Mouse (Mus musculus): ENCODE results near the gene Rptor. TPM values are rescaled to one million over a fixed set of nuclear protein-coding genes. Genes with fewer than 3 reads are reported as not detected.

Rptor gene
- polyA plus RNA-seq, 1 experiment from 2014 or later = 15.7 TPM

- H3K4me1 ChIP-seq = peaks cover 19% of the 10 kb centered on the region; the same call in 1 of the 2 replicates
- no peaks in the 10 kb centered on the region for H3K27me3 ChIP-seq (replicated peaks; ENCODE audit: low read depth, poor library complexity, severe bottlenecking)
- no peaks in the 10 kb centered on the region; the same call in 1 of the 2 replicates for H3K36me3 ChIP-seq (replicated peaks)
- WGBS = 87% methylated on average over 2 of the region's 2 CpGs
- no peak for DNase-seq (ENCODE audit: low spot score)
- H3K9me3 ChIP-seq = no peaks in the 10 kb centered on the region
- H3K27ac ChIP-seq (replicated peaks) = no peak overlapping the region
- H3K4me3 ChIP-seq = no peak overlapping the region
Observed at GRCm38 (mm10) chr11:119735152-119735551, 132.4 kb downstream of the Rptor start.

- Histone ChIP-seq H3K27ac (replicated peaks) (0 out of 2 replicates have a peak overlapping the region, but pooled peaks have one; percentile 14), H3K36me3 (replicated peaks) (peaks cover 7% of the 10 kb centered on the region; the same call in 1 of the 2 replicates), H3K9me3 (no peaks in the 10 kb centered on the region), H3K4me1 (peaks cover 23% of the 10 kb centered on the region), H3K27me3 (replicated peaks; ENCODE audit: low read depth, poor library complexity, severe bottlenecking) (no peaks in the 10 kb centered on the region), H3K4me3 (no peak overlapping the region)
- WGBS = 76% methylated on average over 7 of the region's 7 CpGs
- DNase-seq (ENCODE audit: low spot score) = no peak
Observed at GRCm38 (mm10) chr11:119738990-119739846, 136.5 kb downstream of the Rptor start.

- Histone ChIP-seq H3K36me3 (replicated peaks) (peaks cover 10% of the 10 kb centered on the region; the same call in 1 of the 2 replicates), H3K9me3 (no peaks in the 10 kb centered on the region), H3K4me3 (no peak overlapping the region), H3K4me1 (peaks cover 32% of the 10 kb centered on the region), H3K27me3 (replicated peaks; ENCODE audit: low read depth, poor library complexity, severe bottlenecking) (no peaks in the 10 kb centered on the region), H3K27ac (replicated peaks) (no peak overlapping the region)
- no peak for DNase-seq (ENCODE audit: low spot score)
- WGBS = 81% methylated on average over 1 of the region's 1 CpGs
Observed at GRCm38 (mm10) chr11:119741401-119741800, 138.7 kb downstream of the Rptor start.

GRCm38 (mm10) chr11:119744436-119744835, 141.7 kb downstream of the Rptor start:
- H3K27ac ChIP-seq (replicated peaks) = no peak overlapping the region
- 67% methylated on average over 4 of the region's 4 CpGs for WGBS
- H3K4me1 ChIP-seq = peaks cover 20% of the 10 kb centered on the region
- no peak for DNase-seq (ENCODE audit: low spot score)
- H3K9me3 ChIP-seq = no peaks in the 10 kb centered on the region
- peaks cover 15% of the 10 kb centered on the region; the same call in 1 of the 2 replicates for H3K36me3 ChIP-seq (replicated peaks)
- no peaks in the 10 kb centered on the region for H3K27me3 ChIP-seq (replicated peaks; ENCODE audit: low read depth, poor library complexity, severe bottlenecking)
- no peak overlapping the region for H3K4me3 ChIP-seq

- no peaks in the 10 kb centered on the region for H3K27me3 ChIP-seq (replicated peaks; ENCODE audit: low read depth, poor library complexity, severe bottlenecking)
- WGBS = 85% methylated on average over 7 of the region's 7 CpGs
- H3K9me3 ChIP-seq = no peaks in the 10 kb centered on the region
- H3K4me3 ChIP-seq = no peak overlapping the region
- peaks cover 18% of the 10 kb centered on the region for H3K4me1 ChIP-seq
- H3K36me3 ChIP-seq (replicated peaks) = peaks cover 15% of the 10 kb centered on the region; the same call in 1 of the 2 replicates
- no peak overlapping the region for H3K27ac ChIP-seq (replicated peaks)
- DNase-seq (ENCODE audit: low spot score) = no peak
Observed at GRCm38 (mm10) chr11:119745333-119745732, 142.6 kb downstream of the Rptor start.

GRCm38 (mm10) chr11:119754459-119754858, 151.8 kb downstream of the Rptor start:
- Histone ChIP-seq H3K4me1 (no peaks in the 10 kb centered on the region), H3K27me3 (replicated peaks; ENCODE audit: low read depth, poor library complexity, severe bottlenecking) (no peaks in the 10 kb centered on the region), H3K9me3 (no peaks in the 10 kb centered on the region), H3K4me3 (no peak overlapping the region), H3K36me3 (replicated peaks) (peaks cover 34% of the 10 kb centered on the region), H3K27ac (replicated peaks) (no peak overlapping the region)
- WGBS = 90% methylated on average over 6 of the region's 6 CpGs
- no peak for DNase-seq (ENCODE audit: low spot score)

- 91% methylated on average over 5 of the region's 5 CpGs for whole genome bisulfite sequencing
- Histone ChIP-seq H3K27ac (replicated peaks) (no peak overlapping the region), H3K9me3 (no peaks in the 10 kb centered on the region), H3K4me1 (no peaks in the 10 kb centered on the region), H3K36me3 (replicated peaks) (peaks cover 31% of the 10 kb centered on the region), H3K27me3 (replicated peaks; ENCODE audit: low read depth, poor library complexity, severe bottlenecking) (no peaks in the 10 kb centered on the region), H3K4me3 (no peak overlapping the region)
- no peak for DNase-seq (ENCODE audit: low spot score)
Observed at GRCm38 (mm10) chr11:119758214-119758613, 155.5 kb downstream of the Rptor start.

GRCm38 (mm10) chr11:119758705-119759327, 156.1 kb downstream of the Rptor start:
- Histone ChIP-seq H3K4me1 (no peaks in the 10 kb centered on the region), H3K27me3 (replicated peaks; ENCODE audit: low read depth, poor library complexity, severe bottlenecking) (no peaks in the 10 kb centered on the region), H3K27ac (replicated peaks) (no peak overlapping the region), H3K4me3 (no peak overlapping the region), H3K36me3 (replicated peaks) (peaks cover 33% of the 10 kb centered on the region), H3K9me3 (no peaks in the 10 kb centered on the region)
- no peak for DNase-seq (ENCODE audit: low spot score)
- WGBS = 84% methylated on average over 7 of the region's 7 CpGs

DNA sequence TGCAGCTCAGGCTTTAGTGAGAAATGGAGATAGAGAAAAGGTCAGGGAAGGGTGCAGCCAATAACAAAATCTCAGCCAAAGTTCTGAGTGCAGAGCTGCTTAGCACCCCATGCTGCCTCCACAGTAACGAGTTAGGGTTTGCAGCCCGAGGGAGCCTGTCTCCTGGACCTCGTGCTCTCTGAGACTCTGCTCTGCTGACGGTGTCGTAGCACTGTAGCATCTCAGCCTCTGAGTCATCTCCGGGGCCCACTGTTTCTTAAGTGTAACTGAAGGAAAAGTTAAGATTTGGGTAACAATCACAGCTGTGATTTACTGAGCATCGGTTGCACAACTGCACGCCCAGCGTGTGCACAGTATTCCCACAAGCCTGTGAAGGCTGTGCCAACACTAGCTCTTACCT, 160.2 kb downstream of the Rptor start:
- no peak for DNase-seq (ENCODE audit: low spot score)
- H3K36me3 ChIP-seq (replicated peaks) = peaks cover 18% of the 10 kb centered on the region
- H3K9me3 ChIP-seq = no peaks in the 10 kb centered on the region
- H3K4me3 ChIP-seq = no peak overlapping the region
- WGBS = 88% methylated on average over 9 of the region's 9 CpGs
- H3K4me1 ChIP-seq = peaks cover 13% of the 10 kb centered on the region; the same call in 1 of the 2 replicates
- H3K27ac ChIP-seq (replicated peaks) = no peak overlapping the region
- H3K27me3 ChIP-seq (replicated peaks; ENCODE audit: low read depth, poor library complexity, severe bottlenecking) = no peaks in the 10 kb centered on the region

GRCm38 (mm10) chr11:119766023-119766422, 163.3 kb downstream of the Rptor start:
- no peaks in the 10 kb centered on the region for H3K9me3 ChIP-seq
- H3K4me3 ChIP-seq = no peak overlapping the region
- H3K4me1 ChIP-seq = peaks cover 13% of the 10 kb centered on the region; the same call in 1 of the 2 replicates
- 91% methylated on average over 6 of the region's 6 CpGs for WGBS
- H3K27ac ChIP-seq (replicated peaks) = no peak overlapping the region
- no peak for DNase-seq (ENCODE audit: low spot score)
- peaks cover 12% of the 10 kb centered on the region for H3K36me3 ChIP-seq (replicated peaks)
- no peaks in the 10 kb centered on the region for H3K27me3 ChIP-seq (replicated peaks; ENCODE audit: low read depth, poor library complexity, severe bottlenecking)

GRCm38 (mm10) chr11:119766782-119767459, 164.2 kb downstream of the Rptor start:
- Histone ChIP-seq H3K4me1 (peaks cover 13% of the 10 kb centered on the region; the same call in 1 of the 2 replicates), H3K27ac (replicated peaks) (0 out of 2 replicates have a peak overlapping the region, but pooled peaks have one; percentile 15), H3K36me3 (replicated peaks) (peaks cover 21% of the 10 kb centered on the region), H3K9me3 (no peaks in the 10 kb centered on the region), H3K27me3 (replicated peaks; ENCODE audit: low read depth, poor library complexity, severe bottlenecking) (no peaks in the 10 kb centered on the region), H3K4me3 (no peak overlapping the region)
- DNase-seq (ENCODE audit: low spot score) = no peak
- 73% methylated on average over 5 of the region's 5 CpGs for WGBS

- Histone ChIP-seq H3K27ac (replicated peaks) (0 out of 2 replicates have a peak overlapping the region, but pooled peaks have one; percentile 15), H3K9me3 (no peaks in the 10 kb centered on the region), H3K4me3 (no peak overlapping the region), H3K27me3 (replicated peaks; ENCODE audit: low read depth, poor library complexity, severe bottlenecking) (no peaks in the 10 kb centered on the region), H3K4me1 (peaks cover 13% of the 10 kb centered on the region; the same call in 1 of the 2 replicates), H3K36me3 (replicated peaks) (peaks cover 26% of the 10 kb centered on the region)
- no peak for DNase-seq (ENCODE audit: low spot score)
- whole genome bisulfite sequencing = 75% methylated on average over 6 of the region's 6 CpGs
Observed at GRCm38 (mm10) chr11:119767525-119767924, 164.8 kb downstream of the Rptor start.
